Mouse (Mus musculus) spleen, adult 2 months (tissue): ENCODE measurements around the gene Peg12.

Experiments used
- CTCF ChIP-seq: fragments of 200-500 bp; IDR thresholded peaks from 2 replicates; pipeline ENCODE4 v1.5.1; 2011; ENCODE audit warnings: mild to moderate bottlenecking, inconsistent platforms; ENCODE audit not compliant: insufficient read depth, insufficient read length, insufficient replicate concordance; ENCODE audit errors: extremely low read depth
- POLR2A ChIP-seq: fragments of 200-500 bp; IDR thresholded peaks from 2 replicates; pipeline ENCODE4 v1.6.1; 2011; ENCODE audit warnings: low read depth, low read length, inconsistent platforms

DNA sequence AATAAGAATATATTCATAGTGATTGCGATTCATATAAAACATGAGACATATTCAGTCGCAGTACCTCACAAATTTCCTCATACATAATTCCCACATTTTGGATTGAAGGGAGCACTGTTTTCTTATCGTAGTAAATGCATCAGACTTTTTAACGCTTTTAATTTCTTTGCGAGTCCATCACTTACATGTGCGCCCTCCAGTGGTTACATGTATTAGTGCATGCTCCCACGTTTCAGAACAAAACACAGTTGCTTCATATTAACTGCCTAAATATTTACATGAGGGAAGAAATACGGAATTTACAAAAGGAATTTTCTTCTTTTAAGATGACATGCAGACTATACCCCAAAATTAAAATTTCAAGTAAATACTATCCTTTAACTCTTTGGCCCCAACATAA lies 36.0 kb downstream of the Peg12 start:
- TF ChIP-seq POLR2A, result no peak
- TF ChIP-seq CTCF, result no peak
